Mouse (Mus musculus): ENCODE measurements at regions not wholly inside any gene's neighbourhood (a gene's known extent, or its start where the extent isn't known, plus 50 kb on each side); places are given as distances from the start of the nearest gene placed in this dataset.
A peak's percentile ranks its signal among the peaks of the same experiment; 100 is the strongest.

DNA sequence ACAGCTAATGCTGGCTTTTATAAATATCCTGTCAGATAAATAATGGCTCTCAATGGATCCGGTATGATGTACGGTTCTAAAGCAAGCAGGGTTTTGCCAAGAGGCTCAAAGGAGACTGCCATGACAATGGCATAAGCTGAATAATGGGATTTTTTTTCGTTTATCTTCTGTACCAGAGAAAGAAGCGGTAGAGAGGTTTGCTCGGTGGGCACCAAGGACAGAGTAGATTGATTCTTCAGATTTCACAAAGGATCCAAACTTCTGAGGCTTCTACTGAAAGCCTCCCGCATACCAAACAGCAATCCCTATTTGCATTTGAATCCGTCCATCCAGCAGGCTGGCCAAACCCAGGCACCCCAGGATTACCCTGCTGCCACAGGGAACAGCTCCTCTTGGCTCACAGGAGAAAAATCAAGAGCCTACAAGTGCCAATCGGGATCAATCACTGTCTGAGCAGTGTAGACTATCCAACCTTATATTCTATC is 342.0 kb upstream of the Noct start:
- no peak for DNase-seq (ENCODE audit: low spot score)
- intact Hi-C loops (cut with DNase I), result no loop called here

DNA sequence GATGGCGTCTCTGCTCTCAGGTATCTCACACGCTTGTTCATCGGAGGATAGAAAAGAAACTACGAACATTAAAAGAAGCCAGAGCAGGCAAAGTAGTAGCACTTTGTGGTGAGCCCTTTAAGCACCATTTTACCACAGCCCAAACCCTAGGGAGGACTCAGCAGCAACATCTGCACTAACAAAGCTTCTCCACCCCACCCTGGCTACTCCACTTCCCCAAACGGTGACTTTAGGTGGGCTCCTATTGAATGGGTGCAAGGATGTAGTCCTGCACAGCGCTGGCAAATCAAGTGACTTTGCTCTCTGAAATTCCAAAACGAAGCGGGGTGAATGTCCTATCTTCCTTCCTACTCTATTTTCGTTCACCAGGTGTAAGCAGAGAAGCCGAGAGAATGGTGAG is 337.9 kb upstream of the Noct start:
- intact Hi-C loops (cut with DNase I), result no loop called here
- DNase-seq (ENCODE audit: low spot score), result no peak

DNA sequence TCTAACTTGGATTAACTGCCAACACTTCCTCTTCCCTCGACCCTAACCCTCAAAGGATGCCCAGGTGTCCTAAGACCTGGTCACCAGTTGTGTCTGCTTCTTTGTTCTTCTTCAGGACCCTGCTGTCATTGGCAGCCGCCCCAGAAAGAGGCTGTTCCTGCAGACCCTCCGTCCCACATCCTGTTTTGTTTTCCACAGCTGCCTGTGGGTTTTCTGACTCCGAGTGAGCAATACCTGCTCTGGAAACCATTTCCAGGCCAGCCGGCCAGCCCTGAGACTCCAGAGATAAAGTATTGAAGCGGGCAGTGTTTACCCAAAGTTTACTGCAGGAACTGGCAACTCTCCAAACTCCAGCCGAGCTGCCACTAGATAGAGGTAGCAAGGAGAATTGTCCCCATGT is 337.2 kb upstream of the Noct start:
- intact Hi-C loops (cut with DNase I), result no loop called here
- no peak for DNase-seq (ENCODE audit: low spot score)

DNA sequence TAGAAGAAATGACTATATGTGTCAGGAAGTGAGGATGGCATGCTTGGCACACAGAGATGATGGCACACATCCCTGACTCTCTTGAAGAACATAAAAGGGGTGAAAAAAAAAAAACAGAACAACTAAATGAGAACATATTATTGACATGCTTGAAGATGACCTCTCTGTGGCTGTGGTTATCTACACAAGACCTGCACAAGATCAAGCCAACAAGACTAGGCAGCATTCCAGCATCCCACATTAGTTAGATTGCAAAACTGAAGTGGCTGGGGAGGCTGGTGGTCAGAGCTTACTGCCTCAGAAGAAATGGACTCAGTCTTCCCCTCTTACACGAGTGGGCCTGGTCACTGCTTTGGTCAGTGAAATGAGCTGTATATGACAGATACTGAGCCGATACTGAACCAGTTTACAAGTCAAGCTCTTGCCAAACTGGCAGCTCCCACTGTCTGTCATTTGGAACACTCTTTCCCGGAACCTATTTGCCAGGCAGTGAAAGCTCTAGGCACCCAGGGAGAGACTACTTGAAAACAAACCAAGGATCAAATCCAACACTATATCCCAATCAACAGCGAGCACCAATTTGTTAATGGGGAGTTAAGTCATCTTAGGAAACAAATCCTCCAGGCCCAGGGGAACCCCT is 335.6 kb upstream of the Noct start:
- intact Hi-C loops (cut with DNase I), result no loop called here
- no peak for DNase-seq (ENCODE audit: low spot score)

DNA sequence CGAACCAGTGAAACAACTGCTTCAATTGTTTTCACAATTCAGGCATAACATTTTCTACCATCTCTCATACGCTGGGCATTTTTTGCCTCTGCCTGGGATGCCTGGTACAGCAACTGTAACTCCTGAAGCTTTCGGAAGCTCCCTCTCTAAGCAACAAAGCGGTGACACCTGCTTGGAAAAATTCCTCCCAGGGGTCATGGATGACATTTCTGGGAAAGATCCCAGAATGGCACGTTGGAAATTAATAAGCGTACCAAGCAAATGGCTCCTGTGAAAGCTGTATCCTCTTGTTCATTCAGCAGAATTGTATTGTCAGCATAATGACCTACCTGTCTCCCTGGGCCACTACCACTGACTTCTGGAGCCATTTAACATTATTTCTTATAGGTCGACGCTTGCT is 333.7 kb upstream of the Noct start:
- no peak for DNase-seq (ENCODE audit: low spot score)
- intact Hi-C loops (cut with DNase I), result no loop called here

DNA sequence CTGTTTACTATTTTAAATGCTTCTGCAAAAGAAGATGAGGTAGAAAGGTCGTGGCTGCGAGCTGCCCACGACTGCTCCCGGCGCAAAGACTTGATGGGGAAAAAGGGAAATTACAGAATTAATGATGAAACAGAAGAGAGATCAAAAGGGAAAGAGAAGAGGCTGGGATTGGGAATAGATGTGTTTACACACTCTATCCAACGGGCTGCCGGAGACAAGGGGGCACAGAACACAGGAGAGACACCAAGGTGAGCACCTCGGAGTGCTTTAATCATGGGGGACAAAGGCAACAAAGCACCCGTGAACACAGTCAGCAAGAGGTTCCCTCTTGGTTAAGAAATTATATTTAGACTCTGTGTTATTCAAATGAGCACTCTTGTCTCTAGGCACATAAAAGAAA is 326.1 kb upstream of the Noct start:
- DNase-seq (ENCODE audit: low spot score), result no peak
- intact Hi-C loops (cut with DNase I), result no loop called here

DNA sequence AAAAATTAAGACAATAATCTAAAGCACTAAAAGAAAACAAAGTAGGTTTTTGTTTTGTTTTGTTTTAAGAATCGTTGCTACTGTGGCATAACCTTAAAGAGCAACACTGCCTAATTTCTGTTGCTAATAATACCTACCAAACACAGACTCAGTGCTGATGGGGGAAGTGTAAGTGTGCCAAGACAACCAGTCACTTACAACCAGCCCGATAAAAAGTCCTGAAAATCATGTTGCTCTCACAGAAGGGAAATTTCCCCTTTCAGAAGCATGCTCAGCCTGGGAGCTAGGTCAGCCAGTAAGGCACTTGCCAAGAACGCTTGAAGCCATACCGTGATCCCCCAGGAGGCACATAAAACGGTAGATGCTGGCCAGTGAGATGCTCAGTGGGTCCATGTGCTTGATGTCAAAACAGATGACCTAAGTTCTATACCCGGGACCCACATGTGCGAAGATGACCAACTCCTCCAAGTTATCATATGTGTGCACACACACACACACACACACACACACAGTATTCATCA is 324.4 kb upstream of the Noct start:
- intact Hi-C loops (cut with DNase I), result loop anchor here (10.0 kb wide), 1 partner anchor 275 kb away; no protein-coding TSS in a partner anchor
- no peak for DNase-seq (ENCODE audit: low spot score)

DNA sequence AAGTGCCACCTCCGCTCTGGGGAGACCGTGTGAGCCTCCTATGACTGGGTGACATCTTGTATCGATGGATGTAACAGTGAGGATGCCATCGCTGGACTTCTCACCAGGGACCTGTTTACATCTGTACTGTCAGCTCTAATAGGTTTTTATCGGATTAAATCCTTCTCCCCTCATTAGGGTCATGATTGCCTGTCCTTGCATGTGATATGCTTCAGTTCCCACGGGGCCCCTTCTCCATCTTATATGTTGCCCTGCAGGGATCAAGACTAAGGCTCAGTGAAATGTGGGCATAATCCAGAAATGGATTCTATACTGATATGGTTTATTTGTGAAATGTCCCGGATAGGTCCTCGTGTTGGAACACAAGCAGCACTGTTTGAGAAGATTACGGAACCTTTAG is 323.7 kb upstream of the Noct start:
- DNase-seq (ENCODE audit: low spot score), result no peak
- intact Hi-C loops (cut with DNase I), result loop anchor here (10.0 kb wide), 1 partner anchor 274 kb away; no protein-coding TSS in a partner anchor

DNA sequence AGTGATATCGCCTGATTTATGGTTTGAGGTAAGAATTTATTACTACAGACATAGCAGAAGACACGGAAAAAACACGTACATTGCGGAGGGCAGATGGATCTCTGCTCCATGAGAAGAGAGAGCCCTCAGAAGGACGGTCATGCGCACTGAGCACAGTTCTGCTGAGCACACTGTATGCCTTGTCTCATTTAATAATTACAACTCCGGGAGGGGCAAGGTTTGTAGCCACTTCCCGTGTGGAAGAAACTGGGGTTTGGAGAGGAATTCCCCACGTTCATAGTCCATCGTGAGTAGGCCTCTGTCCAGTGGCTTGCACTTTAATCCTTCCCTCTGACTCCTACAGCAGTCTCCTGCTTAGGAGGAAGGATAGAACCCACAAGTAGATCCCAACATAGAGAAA is 322.9 kb upstream of the Noct start:
- no peak for DNase-seq (ENCODE audit: low spot score)
- intact Hi-C loops (cut with DNase I), result loop anchor here (10.0 kb wide), 1 partner anchor 273 kb away; no protein-coding TSS in a partner anchor

DNA sequence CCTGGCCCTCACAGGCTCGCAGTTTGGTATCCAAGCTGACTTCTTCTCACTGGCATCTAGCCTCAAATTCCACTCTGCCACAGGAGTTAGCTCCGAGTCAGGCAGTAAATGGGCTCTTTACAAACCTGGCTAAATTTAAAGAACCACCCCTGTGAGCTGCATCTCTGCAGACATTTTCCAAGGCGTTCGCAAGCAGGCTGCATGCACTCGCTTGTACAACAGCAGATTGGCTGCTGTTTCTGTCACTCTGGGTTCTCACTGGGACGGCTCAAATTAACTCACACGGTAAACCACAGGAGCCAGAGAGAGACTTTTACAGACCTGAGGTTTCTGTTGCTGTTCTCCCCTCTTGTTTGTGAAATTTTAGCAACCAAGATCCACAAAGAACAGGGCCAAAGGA is 321.3 kb upstream of the Noct start:
- intact Hi-C loops (cut with DNase I), result loop anchor here (10.0 kb wide), 1 partner anchor 272 kb away; no protein-coding TSS in a partner anchor
- DNase-seq (ENCODE audit: low spot score), result no peak

DNA sequence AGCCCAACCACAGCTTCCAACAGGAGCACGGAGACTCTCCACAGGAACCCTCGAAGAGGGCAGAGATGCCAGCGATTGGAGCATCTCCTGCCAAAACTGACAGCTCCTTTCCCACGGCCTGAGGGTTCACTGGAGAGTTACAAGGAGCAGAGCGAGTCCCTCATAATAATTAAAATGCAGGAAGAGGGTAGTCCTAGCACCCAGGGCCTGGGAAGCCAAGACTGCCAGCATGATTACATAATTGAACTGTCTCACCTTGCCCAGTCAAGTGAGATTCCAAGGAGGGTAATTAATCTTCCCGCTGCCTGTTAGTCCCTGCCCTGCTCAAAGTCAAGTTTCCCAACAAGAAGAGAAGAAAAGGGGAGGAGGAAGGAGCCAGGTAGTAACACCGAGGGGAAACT is 319.5 kb upstream of the Noct start:
- no peak for DNase-seq (ENCODE audit: low spot score)
- intact Hi-C loops (cut with DNase I), result loop anchor here (5.0 to 10.0 kb wide), 4 partner anchors 218 to 1812 kb away; no protein-coding TSS in a partner anchor

DNA sequence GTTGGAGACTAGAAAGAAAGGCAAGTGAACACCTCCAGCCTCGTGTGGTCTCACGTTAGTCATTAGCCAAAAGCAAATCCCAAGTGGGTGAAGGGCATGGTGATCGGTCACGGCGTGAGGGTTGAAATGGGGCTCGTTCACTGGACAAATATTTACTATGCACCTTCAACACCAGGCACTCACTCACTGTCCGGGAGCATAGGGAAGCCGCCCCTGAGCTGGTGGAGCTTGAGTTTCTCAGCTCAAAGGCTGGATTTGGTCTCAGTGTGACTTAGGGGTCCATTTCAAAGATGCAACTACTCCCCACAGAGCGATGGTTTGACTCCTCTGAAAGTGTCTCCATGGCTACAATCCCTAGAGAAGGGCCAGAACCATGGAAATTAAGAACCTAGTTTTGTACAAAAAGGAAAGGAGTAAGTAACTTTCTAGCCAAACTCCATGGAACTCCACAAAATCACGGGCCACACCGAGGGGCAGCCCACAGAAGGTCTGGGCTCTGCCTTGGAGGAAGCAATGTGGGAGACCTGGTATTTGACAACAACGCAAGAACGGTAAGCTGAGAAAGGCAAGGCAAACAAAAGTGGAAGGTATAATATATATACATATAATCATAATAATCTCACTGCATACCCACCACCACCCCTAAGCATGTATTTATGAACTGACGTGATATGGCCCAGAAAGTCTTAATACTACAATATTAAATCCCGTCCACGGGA is 318.8 kb upstream of the Noct start:
- intact Hi-C loops (cut with DNase I), result loop anchor here (5.0 to 10.0 kb wide), 4 partner anchors 217 to 1813 kb away; no protein-coding TSS in a partner anchor
- DNase-seq (ENCODE audit: low spot score), result no peak

DNA sequence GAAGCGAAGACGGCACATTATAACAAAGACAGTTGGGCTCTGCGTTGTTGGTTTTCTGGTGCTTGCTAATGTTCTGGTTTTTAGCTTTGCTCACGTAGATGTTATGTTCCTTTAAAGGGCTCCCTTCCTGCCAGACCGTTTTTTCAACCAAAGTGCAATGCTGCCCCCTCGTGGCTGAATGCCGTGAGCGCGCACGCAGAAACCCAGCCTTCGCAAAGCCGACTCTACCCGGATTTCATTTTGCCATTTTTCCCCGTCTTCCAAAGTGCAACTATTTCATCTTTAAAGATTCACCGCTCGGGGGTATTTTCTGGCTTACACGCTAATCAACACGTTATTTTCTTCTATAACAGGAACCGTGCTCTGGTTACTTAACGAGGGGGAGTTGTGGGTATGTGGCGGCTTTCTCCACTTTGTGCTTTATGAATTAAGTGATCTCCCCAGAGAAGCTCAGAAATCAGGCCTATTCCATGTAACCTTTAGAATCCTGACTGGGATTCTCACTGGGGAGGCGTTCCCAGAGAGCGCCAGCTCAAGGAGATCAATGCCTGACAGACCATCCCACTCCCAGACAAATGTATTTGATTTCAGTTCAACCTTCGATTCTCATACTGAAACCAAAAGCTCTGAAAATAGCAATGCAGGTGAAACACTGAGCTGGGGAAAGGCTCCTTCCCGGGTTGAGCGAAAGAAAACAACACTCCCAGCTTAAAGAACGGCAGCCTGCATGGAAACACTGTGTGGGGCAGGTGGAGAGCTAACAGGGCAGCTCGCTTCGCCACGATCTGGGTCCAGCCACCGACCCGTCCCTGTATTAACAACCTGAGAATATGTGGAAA is 318.0 kb upstream of the Noct start:
- peak; percentile 57 for DNase-seq (ENCODE audit: low spot score)
- intact Hi-C loops (cut with DNase I), result loop anchor here (2.0 to 10.0 kb wide), 5 partner anchors 216 to 1814 kb away; no protein-coding TSS in a partner anchor

DNA sequence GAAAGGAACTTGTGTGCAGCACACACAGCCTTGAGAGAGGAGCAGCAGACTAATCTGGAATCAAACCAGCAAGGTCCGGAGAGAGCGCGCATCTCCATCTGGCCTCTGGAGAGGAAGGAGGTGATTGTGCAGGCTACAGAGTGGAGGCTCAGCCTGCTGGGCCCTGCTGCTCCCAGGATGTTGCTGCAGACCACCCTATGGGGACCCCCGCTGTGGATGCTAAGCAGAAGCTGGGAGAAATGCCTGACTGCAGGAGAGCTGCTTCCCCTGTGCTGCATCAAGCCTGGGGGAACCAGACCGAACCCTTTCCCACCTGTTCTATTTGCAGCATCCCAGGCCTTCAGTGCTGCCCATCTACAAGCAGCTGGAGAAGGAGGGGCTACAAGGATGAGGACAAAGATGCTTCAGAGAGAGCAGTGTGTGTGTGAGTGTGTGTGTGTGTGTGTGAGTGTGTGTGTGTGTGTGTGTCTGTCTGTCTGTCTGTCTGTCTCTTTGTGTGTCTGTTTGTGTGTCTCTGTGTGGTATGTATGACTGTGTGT is 311.2 kb upstream of the Noct start:
- intact Hi-C loops (cut with DNase I), result no loop called here
- DNase-seq (ENCODE audit: low spot score), result no peak

DNA sequence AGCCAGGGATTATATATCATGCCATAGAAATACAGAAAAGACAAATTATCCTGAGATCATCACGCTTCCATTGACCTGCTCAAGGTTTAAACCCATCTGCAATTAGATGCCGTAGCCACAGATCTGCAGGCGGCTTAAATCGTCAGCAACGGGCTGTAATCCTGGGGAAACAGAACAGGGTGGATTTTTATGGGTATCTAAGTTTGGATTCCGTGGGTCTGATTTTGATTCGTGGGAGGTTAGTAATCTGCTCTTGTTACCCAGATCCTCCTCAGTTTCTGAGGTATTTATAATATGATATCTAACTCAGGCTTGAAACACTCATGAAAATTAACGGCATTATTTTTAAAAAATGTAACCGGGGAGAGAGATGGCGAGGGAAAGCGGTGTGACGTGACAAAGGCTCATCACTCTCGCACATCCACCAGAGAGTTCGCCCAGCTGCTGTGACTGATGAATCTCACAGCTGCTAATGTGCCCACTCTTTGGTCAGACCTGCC is 309.3 kb upstream of the Noct start:
- intact Hi-C loops (cut with DNase I), result no loop called here
- DNase-seq (ENCODE audit: low spot score), result no peak

DNA sequence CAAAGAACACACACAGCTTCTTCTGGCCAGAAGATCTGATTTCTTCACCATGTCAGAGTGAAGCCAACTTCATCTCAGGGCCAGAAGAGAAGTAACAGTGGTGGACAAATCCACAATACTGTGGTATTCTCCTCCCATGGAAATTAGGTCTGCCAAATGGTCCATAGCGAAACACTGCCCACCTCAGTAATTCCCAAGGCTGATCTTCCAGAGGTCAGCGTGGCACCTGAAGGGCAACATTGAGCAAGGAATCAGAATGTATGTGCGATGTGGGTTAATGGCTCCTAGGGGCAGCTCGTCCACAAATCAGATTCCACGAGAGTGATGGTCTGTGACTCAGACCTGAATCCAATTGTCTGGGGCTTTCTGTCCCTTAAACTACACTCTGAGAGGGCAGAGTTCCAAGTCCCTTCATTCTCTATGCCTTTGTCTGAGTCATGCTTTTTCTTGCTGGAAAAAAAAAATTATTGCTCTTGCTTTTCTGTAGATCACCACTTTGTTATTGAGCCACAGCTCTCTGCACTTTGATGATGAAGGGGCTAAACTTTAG is 307.9 kb upstream of the Noct start:
- intact Hi-C loops (cut with DNase I), result no loop called here
- DNase-seq (ENCODE audit: low spot score), result no peak

DNA sequence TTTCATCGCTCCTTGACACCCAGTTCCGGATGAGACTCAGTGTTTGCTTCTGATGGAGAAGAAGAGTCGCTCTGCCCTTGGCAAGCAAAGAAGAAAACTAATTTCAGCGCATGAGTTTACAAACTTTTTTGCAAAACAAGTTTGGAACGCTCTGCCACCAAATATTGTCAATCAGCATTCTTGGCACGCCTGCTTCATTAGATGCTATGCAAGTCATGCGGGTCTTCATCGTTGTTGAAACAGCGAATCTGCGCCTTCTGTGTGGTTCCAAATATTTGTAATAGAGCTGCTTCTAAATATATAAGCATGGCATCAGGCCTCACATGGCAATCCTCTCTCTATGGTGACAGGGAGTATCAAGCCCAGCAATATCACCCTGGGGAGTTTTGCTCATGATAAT is 301.9 kb upstream of the Noct start:
- intact Hi-C loops (cut with DNase I), result no loop called here
- no peak for DNase-seq (ENCODE audit: low spot score)

DNA sequence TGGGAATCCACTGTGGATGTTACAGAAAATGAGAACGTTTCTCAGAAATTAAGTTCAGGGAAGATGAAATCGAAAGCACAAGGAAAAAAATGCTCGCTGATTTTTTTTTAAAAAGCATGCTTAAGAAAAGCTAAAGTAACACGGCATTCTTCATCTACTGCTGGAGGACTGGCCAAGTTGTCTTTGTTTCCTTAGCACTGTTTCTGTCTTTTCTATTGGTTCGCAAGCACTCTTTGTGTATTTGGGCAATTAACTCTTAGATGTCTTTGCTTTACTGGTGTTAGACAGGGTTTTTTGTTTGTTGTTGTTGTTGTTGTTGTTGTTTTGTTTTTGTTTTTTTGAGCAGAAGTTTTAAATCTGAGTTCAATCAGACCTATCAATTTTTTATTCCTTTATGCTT is 301.4 kb upstream of the Noct start:
- DNase-seq (ENCODE audit: low spot score), result no peak
- intact Hi-C loops (cut with DNase I), result no loop called here

DNA sequence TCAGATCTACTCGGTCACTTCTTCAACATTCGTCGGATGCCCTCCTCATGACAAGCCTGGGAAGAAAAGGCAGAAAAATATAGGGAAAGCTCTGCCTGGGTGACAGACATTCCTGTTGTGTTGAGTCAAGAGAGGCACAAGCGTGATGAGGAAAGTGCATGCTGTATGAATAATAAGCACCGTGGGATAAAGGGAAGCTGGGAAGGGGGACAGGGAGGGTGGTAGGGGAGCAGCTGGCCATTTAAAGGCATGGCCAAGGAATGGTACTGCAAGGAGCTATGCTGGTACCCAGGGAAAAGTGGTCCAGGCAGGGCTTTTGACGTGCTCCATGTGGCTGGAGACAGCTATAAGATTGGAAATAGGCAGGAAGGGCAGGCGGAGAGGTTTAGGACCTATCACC is 300.9 kb upstream of the Noct start:
- intact Hi-C loops (cut with DNase I), result no loop called here

DNA sequence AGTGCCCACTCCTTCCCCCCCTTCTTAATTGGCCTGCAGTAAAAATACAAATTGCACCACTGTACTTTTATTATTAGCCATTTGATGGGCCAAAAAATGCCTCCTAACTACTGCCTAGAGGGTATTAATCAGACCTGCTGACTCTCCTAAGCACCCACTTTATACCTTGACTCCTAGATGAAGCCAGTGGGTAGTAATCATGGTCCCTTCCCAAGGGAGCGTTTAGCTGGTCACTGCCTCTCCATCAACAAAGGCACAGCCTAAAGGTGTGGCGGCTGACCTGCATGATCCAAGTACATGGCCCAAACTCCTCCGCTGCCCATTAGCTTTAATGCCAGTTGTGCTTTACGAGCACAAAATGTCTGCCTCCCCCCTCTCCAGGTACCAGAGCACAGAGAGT is 296.9 kb upstream of the Noct start:
- no peak for DNase-seq (ENCODE audit: low spot score)
- intact Hi-C loops (cut with DNase I), result no loop called here

More for the DNA sequence above, 300.9 kb upstream of the Noct start:
- DNase-seq (ENCODE audit: low spot score), result no peak
